Mouse (Mus musculus) heart, postnatal 0 days (tissue): ENCODE measurements around the gene Fam227a. TPM values are rescaled to one million over a fixed set of nuclear protein-coding genes. Genes with fewer than 3 reads are reported as not detected.

Experiments used
- ATAC-seq: fragments of 200-750 bp; cut with Nextera tagmentation; 2 replicates; pipeline ENCODE4 v1.8.0; 2017; ENCODE audit warnings: low read depth, moderate number of reproducible peaks, moderate library complexity; ENCODE audit not compliant: insufficient read depth
- DNase-seq: peaks from one replicate; pipeline ENCODE4 v3.0.0-alpha.2; 2016; ENCODE audit warnings: low spot score
- H3K27ac ChIP-seq: fragments of 300-500 bp; sonication (generic); 2 replicates; pipeline ENCODE4 v1.5.1; 2014; ENCODE audit warnings: low read depth, mild to moderate bottlenecking
- H3K27me3 ChIP-seq: fragments of 300-500 bp; sonication (generic); 2 replicates; pipeline ENCODE4 v1.6.1; 2014; ENCODE audit warnings: low read length, mixed read lengths; ENCODE audit not compliant: control insufficient read depth, insufficient read depth
- H3K36me3 ChIP-seq: fragments of 300-500 bp; sonication (generic); replicated peaks from 2 replicates; pipeline ENCODE4 v1.6.1; 2014; ENCODE audit warnings: low read length, mixed read lengths; ENCODE audit not compliant: control insufficient read depth, insufficient read depth
- H3K4me1 ChIP-seq: fragments of 300-500 bp; sonication (generic); 2 replicates; pipeline ENCODE4 v1.6.1; 2014; ENCODE audit warnings: antibody characterized with exemption; ENCODE audit not compliant: control insufficient read depth, insufficient read depth
- H3K4me2 ChIP-seq: fragments of 300-500 bp; sonication (generic); 2 replicates; pipeline ENCODE4 v1.6.1; 2014; ENCODE audit warnings: low read depth, mild to moderate bottlenecking, low read length, moderate library complexity
- H3K4me3 ChIP-seq: fragments of 300-500 bp; sonication (generic); 2 replicates; pipeline ENCODE4 v1.5.1; 2014; ENCODE audit warnings: low read depth, low read length
- H3K9ac ChIP-seq: fragments of 300-500 bp; sonication (generic); replicated peaks from 2 replicates; pipeline ENCODE4 v1.6.1; 2014; ENCODE audit warnings: low read depth, low read length, mixed read lengths
- H3K9me3 ChIP-seq: fragments of 300-500 bp; sonication (generic); replicated peaks from 2 replicates; pipeline ENCODE4 v1.6.1; 2016; ENCODE audit warnings: low read length; ENCODE audit not compliant: control insufficient read depth
- CTCF ChIP-seq: IDR thresholded peaks from 2 replicates; pipeline ENCODE4 v1.5.1; 2016; ENCODE audit warnings: antibody characterized with exemption, control low read depth, low read depth
- EP300 ChIP-seq: IDR thresholded peaks from 2 replicates; pipeline ENCODE4 v1.6.1; 2016; ENCODE audit warnings: antibody characterized with exemption, low read depth
- WGBS: fragments of 180-500 bp; shearing (Covaris S2); extraction: QIAGEN DNeasy Blood & Tissue Kit; methylation state at CpG from one replicate; pipeline ENCODE4 v1.1.7; 2014; 5-methylcytosine and 5-hydroxymethylcytosine counted together
- polyA plus RNA-seq: library from polyadenylated mRNA; unstranded; fragments of >200 nt; fragmentation: Nextera tagmentation; extraction: Ambion mirVana; gene quantifications from 2 replicates; pipeline ENCODE4 v1.2.1, GENCODE M21; 2015
- total RNA-seq: library from RNA; depleted of rRNA; stranded (reverse); fragments of >200 nt; gene quantifications from 2 replicates; pipeline ENCODE4 v1.2.3, GENCODE M21; 2014; ENCODE audit warnings: low replicate concordance

Gene Fam227a
- total and polyA plus RNA-seq, 2 experiments from 2014 or later = 0.31 to 1.7 TPM

- no peak overlapping the region for H3K9ac ChIP-seq
- DNase-seq (no peak), ATAC-seq (no peak)
- H3K4me2 ChIP-seq = no peak overlapping the region
- no peaks in the 10 kb centered on the region for H3K36me3 ChIP-seq
- no peaks in the 10 kb centered on the region for H3K9me3 ChIP-seq
- H3K4me3 ChIP-seq = no peak overlapping the region
- no peak overlapping the region for H3K27ac ChIP-seq
- 75% methylated on average over 11 of the region's 11 CpGs for WGBS
- no peaks in the 10 kb centered on the region for H3K27me3 ChIP-seq
- TF ChIP-seq CTCF = no peak
- no peak for TF ChIP-seq EP300
- no peaks in the 10 kb centered on the region for H3K4me1 ChIP-seq
These were observed 38.9 kb downstream of the Fam227a start for GRCm38 (mm10) chr15:79619770-79620414.

GRCm38 (mm10) chr15:79618456-79618855 is 40.3 kb downstream of the Fam227a start:
- no peaks in the 10 kb centered on the region for H3K27me3 ChIP-seq
- H3K36me3 ChIP-seq = peaks cover 4% of the 10 kb centered on the region; the same call in 1 of the 2 replicates
- H3K27ac ChIP-seq = no peak overlapping the region
- TF ChIP-seq EP300 (no peak), CTCF (no peak)
- ATAC-seq = no peak
- H3K9ac ChIP-seq = no peak overlapping the region
- no peaks in the 10 kb centered on the region for H3K4me1 ChIP-seq
- H3K4me2 ChIP-seq = no peak overlapping the region
- H3K9me3 ChIP-seq = no peaks in the 10 kb centered on the region
- no peak for DNase-seq
- no peak overlapping the region for H3K4me3 ChIP-seq
- WGBS = 77% methylated on average over 7 of the region's 7 CpGs

DNA sequence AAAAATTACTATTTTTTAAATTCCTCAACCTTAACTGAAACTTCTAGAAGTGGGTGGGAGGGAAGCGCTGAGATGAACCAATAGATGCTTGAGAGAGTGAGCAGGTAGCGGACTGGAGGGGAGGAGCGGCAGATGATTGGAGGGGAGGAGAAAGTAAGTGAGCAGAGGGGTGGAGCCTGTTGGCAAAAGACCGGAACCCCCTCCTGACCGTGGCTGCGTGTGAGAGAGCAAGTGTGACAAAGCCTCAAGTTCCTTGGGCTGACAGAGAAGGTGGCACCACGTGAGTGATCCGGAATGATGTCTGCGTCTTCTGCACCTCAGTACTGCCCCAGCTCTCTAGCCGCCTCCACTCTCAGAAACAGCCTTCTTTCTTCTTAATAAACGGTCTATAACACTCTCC is 41.6 kb downstream of the Fam227a start:
- 76% methylated on average over 11 of the region's 11 CpGs for WGBS

GRCm38 (mm10) chr15:79616729-79617128 is 42.0 kb downstream of the Fam227a start:
- no peak overlapping the region for H3K9ac ChIP-seq
- H3K4me2 ChIP-seq = no peak overlapping the region
- H3K27ac ChIP-seq = no peak overlapping the region
- ATAC-seq (no peak), DNase-seq (no peak)
- no peaks in the 10 kb centered on the region for H3K27me3 ChIP-seq
- 79% methylated on average over 5 of the region's 5 CpGs for WGBS
- no peaks in the 10 kb centered on the region for H3K9me3 ChIP-seq
- H3K36me3 ChIP-seq = peaks cover 4% of the 10 kb centered on the region; the same call in 1 of the 2 replicates
- H3K4me1 ChIP-seq = no peaks in the 10 kb centered on the region
- TF ChIP-seq EP300 = no peak
- no peak for TF ChIP-seq CTCF
- H3K4me3 ChIP-seq = no peak overlapping the region

More for the DNA sequence above, 41.6 kb downstream of the Fam227a start:
- Histone ChIP-seq H3K4me2 (no peak overlapping the region), H3K9me3 (no peaks in the 10 kb centered on the region), H3K4me1 (no peaks in the 10 kb centered on the region), H3K36me3 (peaks cover 4% of the 10 kb centered on the region; the same call in 1 of the 2 replicates), H3K27ac (no peak overlapping the region), H3K4me3 (no peak overlapping the region), H3K9ac (no peak overlapping the region), H3K27me3 (no peaks in the 10 kb centered on the region)
- no peak for TF ChIP-seq CTCF
- DNase-seq = no peak
- ATAC-seq = no peak

- no peak overlapping the region for H3K27ac ChIP-seq
- no peaks in the 10 kb centered on the region for H3K4me1 ChIP-seq
- H3K9me3 ChIP-seq = no peaks in the 10 kb centered on the region
- no peak overlapping the region for H3K4me3 ChIP-seq
- no peak for DNase-seq
- no peaks in the 10 kb centered on the region for H3K27me3 ChIP-seq
- no peak overlapping the region for H3K9ac ChIP-seq
- no peak for TF ChIP-seq CTCF
- TF ChIP-seq EP300 = no peak
- no peak overlapping the region for H3K4me2 ChIP-seq
- H3K36me3 ChIP-seq = peaks cover 4% of the 10 kb centered on the region; the same call in 1 of the 2 replicates
- ATAC-seq = no peak
- 74% methylated on average over 7 of the region's 7 CpGs for WGBS
These were observed 43.3 kb downstream of the Fam227a start for GRCm38 (mm10) chr15:79615501-79615900.

- H3K4me2 ChIP-seq = no peak overlapping the region
- H3K27me3 ChIP-seq = 0 out of 2 replicates have a peak, but pooled peaks cover 4% of the 10 kb centered on the region
- no peak for ATAC-seq
- H3K9ac ChIP-seq = no peak overlapping the region
- H3K36me3 ChIP-seq = peaks cover 2% of the 10 kb centered on the region; the same call in 1 of the 2 replicates
- H3K4me3 ChIP-seq = no peak overlapping the region
- peaks cover 4% of the 10 kb centered on the region; the same call in 1 of the 2 replicates for H3K4me1 ChIP-seq
- no peak for DNase-seq
- H3K9me3 ChIP-seq = no peaks in the 10 kb centered on the region
- WGBS = 95% methylated on average over 2 of the region's 2 CpGs
- no peak overlapping the region for H3K27ac ChIP-seq
- TF ChIP-seq EP300 (no peak), CTCF (no peak)
These were observed 49.5 kb downstream of the Fam227a start for GRCm38 (mm10) chr15:79609226-79609625.
